Mouse (Mus musculus): ENCODE results near the gene Cpm.

Gene Cpm

DNA sequence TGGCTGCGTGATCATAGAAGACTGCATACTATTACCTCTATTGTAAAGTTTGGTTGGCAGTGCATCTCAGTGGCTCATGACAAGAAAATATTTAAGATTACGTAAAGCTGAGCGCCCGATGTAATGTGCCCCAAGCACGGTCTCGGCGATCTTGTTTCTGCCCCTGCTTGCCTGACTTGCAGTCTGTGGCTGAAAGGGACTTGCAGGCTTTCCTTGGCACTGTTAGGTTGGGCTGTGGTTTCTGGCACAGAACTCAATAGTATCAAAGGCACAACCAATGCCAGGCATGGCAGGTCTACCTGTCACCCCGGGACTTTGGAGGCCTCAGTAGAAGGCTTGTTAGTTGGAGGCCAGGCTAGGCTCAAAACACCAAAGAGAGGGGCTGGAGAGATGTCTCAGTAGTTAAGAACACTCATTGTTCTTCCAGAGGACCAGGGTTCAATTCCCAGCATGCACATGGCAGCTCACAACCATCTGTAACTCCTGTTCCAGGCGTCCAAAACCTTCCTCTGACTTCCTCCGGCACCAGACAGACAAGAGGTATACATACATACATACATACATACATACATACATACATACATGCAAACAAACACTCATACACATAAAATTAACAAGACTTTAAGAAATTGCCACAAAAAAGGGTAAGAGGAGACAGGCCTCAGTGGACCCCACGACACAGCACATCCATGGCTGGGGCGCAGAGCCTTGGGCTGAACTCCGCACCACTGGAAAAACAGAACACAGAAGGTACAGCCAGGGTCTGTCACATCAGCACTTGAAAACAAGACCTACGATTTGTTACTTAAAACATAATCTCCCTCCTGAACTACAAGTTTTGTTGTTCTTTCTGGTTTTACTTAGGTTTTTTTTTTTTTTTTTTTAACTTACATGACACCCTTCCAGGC lies 29.5 kb downstream of the Cpm start:
- DNase-seq (ENCODE audit: extremely low read depth, low read depth) = no peak

DNA sequence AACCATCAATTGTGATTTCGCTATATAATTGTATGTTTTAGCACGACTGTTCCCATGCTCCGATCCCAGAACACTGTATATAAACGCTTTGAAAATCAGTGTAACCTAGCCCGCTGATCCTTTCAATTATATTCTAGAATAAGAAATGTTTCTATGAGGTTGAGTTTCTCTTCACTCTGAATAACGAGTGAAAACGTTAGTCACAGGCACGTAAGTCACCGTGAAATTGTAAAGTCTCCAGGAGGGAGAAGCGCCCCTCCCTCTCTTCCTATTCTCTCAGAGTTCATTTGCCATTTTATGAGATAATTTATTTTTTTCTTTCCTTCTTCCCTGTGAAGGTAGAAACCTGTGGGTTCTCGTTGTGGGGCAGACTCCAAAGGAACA lies 30.1 kb downstream of the Cpm start:
- DNase-seq (ENCODE audit: extremely low read depth, low read depth) = no peak

- no peak for DNase-seq (ENCODE audit: extremely low read depth, low read depth)
Measured at GRCm38 (mm10) chr10:117659819-117660218, 30.5 kb downstream of the Cpm start.

DNA sequence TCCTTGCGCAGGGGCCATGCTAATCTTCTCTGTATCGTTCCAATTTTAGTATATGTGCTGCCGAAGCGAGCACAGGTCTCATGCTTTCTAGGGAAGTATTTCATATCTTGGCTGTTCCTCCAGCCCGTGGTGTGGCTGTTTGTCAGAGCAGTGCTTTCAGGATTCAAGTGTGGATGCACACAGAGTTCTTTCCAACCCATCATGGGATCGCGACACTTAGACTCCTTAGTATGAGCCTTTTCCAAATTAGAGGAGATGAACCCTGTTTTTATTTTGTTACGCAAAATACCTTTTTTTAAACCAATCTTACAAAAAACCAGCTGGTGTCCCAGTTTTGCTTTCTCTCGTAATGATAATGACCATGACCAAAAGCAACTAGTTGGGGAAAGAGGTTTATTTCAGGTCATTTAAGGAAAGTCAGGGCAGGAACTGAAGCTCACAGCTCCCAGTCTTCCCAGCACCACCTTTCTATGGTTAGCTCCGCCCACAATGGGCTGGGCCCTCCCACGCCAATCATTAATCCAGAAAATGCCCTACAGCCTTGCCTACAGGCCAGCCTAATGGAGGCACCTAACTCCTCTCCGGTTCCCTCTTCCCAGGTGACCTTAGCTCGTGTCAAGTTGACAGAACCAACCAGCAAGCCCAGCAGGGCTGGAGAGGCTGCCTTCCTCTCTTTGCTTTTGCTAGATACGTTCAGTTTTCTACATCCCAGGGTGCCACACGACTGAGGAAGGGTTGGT lies 33.2 kb downstream of the Cpm start:
- DNase-seq (ENCODE audit: extremely low read depth, low read depth) = no peak

DNA sequence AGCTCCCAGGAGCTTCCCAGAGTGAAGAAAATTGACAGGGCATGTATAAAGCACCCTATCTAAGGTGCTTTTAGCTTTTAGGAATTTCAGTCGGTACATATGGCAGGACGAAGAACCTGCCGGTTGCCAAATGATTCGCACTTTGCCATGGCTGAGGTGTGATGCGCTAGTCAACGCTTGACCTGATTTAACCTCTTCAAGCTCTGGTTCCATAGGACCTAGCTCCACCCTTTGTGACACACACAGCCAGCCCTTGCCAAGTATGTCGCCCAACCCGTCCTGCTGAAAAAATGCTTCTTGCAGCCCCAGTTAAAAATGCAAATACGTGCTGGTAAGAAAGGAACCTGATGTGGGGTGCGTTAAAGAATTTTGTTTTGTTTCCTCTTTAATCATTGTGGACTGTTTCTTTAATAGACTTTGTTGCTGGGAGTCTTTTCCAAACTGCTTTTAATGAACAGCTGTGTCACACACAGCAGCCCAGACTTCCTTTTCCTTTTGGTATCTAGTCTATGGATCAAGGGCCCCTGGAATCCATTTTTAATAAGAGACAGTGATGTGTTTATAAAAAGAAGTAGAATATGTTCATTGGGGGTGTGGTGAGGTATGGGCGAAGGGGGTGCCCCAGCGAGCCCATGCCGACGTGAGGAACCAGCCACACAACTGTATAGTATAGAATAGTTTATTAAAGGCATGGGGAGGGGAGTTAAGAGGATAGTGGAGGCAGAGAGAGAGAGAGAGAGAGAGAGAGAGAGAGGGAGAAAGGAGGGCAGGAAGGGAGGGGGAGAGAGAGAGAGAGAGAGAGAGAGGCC lies 34.0 kb downstream of the Cpm start:
- no peak for DNase-seq (ENCODE audit: extremely low read depth, low read depth)

DNA sequence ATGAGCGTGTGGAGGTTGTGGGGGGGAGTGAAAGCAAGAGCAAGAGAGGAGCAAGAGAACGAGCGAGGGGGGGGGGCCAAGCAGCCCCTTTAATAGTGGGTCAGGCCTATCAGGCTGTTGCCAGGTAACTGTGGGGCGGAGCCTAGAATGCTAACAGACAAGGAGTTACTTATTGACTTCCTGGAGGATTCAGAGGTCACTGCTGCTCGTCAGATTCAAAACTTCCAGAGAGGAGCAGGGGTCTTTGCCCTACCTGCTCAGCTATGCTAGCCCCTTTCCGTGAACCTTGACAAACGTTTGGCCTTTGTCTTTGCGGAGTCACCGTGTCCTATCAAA lies 34.5 kb downstream of the Cpm start:
- DNase-seq (ENCODE audit: extremely low read depth, low read depth) = no peak

- DNase-seq (ENCODE audit: extremely low read depth, low read depth) = no peak
Measured at GRCm38 (mm10) chr10:117664208-117664925, 35.1 kb downstream of the Cpm start.

GRCm38 (mm10) chr10:117664926-117665209 lies 35.6 kb downstream of the Cpm start:
- DNase-seq (ENCODE audit: extremely low read depth, low read depth) = no peak

DNA sequence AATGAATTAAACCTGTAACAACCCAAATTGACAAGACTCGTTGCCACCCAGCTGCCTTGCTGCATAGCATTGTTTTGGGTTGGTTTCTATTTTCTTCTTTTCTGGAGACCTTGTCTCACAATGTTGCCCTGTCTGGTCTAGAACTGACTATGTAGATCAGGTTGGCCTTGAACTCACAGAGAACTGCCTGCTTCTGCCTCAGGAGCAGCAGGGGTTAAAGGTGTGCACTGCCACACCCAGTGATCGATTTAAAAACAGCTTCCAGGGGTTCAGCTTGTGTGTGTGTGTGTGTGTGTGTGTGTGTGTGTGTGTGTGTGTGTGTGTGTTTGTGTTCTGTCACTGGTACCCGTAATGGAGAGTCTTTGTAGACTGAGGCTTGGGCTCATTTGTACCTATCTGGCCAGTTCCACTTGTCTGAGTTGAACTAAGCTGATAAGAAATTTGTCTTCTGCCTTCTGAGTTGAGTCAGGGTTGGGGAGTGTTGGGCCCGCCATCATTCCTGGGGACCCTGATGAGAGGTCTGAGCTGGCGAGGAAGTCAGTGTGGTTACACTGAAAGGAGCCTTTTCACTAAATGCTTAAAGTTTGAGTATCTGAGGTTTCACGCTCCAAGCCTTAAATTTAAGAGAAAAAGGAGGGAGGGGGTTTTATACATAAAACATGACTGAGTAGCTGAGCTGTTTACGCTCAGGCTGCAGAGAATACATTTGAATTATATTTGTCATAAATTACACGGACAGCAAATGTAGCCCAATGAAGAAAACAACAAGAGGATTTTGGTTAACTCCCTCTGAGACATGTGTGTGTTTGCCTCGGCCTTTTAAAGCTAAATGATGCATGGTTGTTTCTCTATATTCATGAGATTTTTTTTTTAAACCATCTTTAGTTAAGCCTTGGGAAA lies 36.3 kb downstream of the Cpm start:
- DNase-seq (ENCODE audit: extremely low read depth, low read depth) = no peak

GRCm38 (mm10) chr10:117666361-117666760 lies 37.1 kb downstream of the Cpm start:
- no peak for DNase-seq (ENCODE audit: extremely low read depth, low read depth)

- no peak for DNase-seq (ENCODE audit: extremely low read depth, low read depth)
Measured at GRCm38 (mm10) chr10:117666947-117667630, 37.8 kb downstream of the Cpm start.

DNA sequence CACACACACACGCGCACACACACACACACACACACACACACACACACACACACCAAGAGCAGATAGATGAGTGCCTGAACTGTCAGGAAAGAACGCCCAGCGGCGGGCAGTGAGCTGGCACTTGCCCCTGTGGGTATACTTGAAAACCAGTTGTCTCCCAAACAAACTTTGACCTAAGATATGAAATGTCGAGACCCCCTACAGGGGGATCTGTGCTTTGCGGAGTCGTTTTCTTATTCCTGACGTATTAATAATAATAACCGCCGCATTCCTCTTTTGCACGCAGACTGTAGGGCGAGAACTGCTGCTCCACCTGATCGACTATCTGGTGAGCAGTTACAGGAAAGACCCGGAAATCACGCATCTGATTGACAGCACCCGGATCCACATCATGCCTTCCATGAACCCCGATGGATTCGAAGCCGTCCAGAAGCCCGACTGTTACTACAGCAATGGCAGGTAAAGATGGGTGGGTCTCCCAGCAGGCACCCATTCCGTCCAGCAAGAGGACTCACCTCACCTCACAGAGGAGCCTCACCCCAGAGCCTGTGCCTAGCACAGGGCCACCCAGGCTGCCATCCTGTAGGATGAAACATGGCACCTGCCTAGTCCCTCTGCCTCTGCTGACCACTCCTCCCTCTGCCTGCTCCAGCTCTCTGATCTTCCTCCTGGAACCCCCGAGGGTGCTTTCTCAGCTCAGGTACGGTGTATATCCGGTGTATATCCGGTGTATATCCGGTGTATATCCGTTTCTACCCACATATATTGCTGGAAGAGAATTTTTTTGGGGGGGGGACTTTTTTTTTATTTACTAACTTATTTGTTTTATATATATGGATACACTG lies 38.6 kb downstream of the Cpm start:
- DNase-seq (ENCODE audit: extremely low read depth, low read depth) = no peak

DNA sequence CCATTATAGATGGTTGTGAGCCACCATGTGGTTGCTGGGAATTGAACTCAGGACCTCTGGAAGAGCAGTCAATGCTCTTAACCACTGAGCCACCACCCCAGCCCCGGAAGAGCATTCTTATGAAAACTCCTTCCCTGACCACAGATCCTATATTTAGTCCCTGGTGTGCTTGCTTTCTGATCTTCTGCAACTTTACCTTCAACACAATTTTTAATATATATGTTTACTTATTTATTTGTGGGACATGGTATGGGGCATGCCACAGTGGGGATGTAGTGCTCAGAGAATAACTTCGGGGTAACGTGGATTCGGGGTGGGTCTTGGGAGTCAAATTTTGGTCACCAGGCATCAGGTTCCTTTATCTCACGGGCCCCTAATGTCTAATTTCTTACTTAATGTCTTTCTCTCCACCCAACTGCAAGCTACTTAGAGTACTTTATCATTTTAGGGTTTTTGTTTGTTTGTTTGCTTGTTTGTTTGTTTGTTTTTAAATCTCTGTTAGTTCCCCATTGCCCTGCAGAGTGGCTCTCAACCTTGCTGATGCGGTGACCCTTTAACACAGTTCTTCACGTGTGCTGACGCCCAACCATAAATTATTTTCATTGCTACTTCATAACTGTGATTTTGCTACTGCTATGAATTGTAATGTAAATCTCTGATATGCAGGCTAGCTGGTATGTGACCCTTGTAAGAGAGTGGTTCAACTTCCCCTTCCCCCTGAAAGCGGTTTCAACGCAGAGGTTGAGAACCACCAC lies 39.4 kb downstream of the Cpm start:
- DNase-seq (ENCODE audit: extremely low read depth, low read depth) = no peak

DNA sequence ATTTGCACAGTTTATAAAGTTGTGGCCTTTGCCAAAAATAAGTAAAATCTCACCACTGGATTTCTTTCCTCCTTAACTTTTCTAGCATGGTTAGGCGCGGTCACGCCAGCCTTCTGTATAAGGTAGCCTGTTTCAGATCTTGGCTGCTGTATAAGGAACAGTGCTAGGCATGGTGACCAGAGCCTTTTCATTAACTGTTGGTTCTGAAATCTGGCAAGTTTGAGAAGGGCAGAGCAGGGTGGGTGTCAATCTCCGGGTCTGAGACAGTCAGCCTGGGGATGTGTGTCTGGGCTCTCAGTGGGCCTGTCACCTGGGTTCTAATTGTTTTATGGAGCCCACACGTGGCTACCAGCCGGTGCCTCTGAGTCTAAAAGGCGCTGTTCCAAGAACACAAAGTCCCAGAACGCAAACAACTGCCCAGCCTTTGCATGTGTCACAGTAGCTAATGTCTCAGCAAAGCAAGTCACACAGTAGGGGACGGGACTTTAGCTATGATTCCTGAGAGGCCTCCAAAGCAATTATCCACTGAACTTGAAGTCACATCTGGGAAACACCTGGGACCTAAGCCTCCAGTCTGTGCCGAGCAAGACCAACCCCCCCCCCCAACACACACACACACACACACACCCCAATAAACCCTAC lies 40.3 kb downstream of the Cpm start:
- no peak for DNase-seq (ENCODE audit: extremely low read depth, low read depth)

- DNase-seq (ENCODE audit: extremely low read depth, low read depth) = no peak
Measured at GRCm38 (mm10) chr10:117670092-117670491, 40.8 kb downstream of the Cpm start.

DNA sequence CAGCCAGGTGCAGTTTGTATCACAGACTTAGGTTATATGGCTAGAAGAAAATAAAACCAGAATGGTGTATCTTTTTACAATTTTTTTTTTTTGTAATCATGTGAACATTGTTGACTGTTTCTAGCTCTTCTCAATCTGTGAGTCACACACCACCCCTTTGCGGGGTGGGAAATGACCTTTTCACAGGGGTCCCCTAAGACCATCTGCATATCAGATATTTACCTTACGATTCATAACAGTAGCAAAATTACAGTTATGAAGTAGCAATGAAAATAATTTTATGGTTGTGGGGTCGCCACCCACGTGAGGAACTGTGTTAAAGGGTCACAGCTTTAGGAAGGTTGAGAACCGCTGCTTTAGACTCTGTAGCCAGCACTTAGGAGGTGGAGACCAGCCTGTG lies 41.5 kb downstream of the Cpm start:
- no peak for DNase-seq (ENCODE audit: extremely low read depth, low read depth)

- no peak for DNase-seq (ENCODE audit: extremely low read depth, low read depth)
Measured at GRCm38 (mm10) chr10:117671266-117671665, 42.0 kb downstream of the Cpm start.
